Mouse (Mus musculus): ENCODE data around the gene Kmt5a.

DNA sequence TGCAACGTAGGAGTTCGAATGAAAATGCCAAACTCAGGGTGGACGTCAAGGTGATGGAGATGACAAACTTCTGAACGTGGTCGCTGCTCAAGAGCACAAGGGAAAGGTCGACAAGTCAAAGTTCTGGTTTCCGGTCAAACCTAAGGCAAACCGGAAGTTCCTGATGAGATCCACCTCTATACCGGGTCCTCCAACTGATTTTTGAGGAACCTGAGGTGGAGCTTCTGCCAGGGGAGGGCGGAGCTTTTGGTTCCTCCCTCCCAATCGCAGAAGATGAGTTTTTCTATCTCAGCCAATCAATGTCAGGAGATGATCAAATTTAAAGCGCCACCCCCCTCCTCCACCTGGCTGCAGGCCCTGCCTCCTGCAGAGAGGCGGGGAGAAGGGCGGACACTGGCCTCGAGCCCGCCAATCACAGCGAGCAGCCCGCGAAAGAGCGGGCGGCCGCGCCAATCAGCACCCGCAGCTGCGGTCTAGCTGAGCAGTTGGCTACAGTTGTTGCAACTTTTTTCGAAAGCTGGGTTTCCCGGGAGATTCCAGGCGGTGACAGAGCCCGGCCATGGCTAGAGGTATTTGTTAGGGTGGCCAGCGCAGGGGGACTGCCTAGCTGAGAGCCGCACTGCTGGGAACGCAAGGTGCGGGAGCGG is at the start of gene Kmt5a:
- TF ChIP-seq CTCF (IDR thresholded peaks at IDR 0.05) = peak; percentile 7; the same call in 1 of the 2 replicates
- no peak for TF ChIP-seq EP300 (IDR thresholded peaks at IDR 0.05)

Measured in lung, postnatal 0 days (tissue).